ENCODE assay signal across 9 mouse cellular contexts in the genomic region with DNA sequence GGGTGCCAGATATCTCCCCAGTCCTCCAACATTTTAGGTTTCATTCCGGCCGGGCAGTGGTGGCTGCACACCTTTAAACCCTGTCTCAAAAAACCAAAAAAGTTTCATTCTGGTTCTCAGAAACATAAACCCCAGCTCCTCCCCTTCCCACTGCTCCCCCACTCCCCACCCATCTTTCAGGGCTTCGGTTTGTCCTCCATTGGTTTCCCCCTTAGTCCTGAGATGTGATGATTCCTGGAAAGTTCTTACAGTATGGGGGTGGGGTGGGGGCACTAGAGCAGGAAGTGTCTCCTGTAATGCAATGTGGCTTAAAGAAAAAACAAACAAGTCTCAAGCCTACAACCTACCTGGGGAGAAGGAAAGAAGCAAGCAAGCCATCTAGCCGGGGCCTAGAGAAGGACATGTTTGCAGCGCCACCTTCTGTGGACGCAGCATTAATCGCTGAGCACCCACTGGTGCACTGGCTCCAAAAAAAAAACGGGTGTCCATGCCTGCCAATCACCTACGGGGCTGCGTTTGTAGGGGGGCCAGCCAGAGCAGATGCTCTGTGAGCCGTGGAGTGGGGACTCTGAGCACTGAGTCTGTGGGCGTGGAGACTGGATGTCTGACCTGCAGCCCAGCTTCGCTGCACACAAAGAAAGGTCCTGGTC. TPM values are rescaled to one million over a fixed set of nuclear protein-coding genes. Genes with fewer than 3 reads are reported as not detected.
DNase-seq lines count a peak whose midpoint lies in the region; ATAC-seq lines count a peak whose summit lies in the region.
"Had no signal": no experiment of that assay in that cellular context is flagged by ENCODE, and none has a peak within 500 bp of the region (broad histone marks: within the 10 kb centered on the region; RNA-seq: fewer than 3 reads in every experiment).

No protein-coding gene starts in this region.

- no peaks in the 10 kb centered on the region for H3K27me3 ChIP-seq in heart, embryonic 15.5 days

- H3K9ac ChIP-seq in heart, embryonic 15.5 days = peak overlapping the region; percentile 44; the same call in 1 of the 2 replicates

- no peak for ATAC-seq in heart, embryonic 15.5 days (replicated peaks; ENCODE audit: insufficient number of reproducible peaks, insufficient read depth, low FRiP score, low read depth)
- ATAC-seq in megakaryocyte-erythroid progenitor cell, adult 5-6 weeks (replicated peaks; ENCODE audit: low FRiP score, low TSS enrichment, poor library complexity, severe bottlenecking) = peak; percentile 12; the same call in 1 of the 2 replicates

- H3K36me3 ChIP-seq in heart, embryonic 15.5 days = peaks cover 19% of the 10 kb centered on the region; the same call in 1 of the 2 replicates

- H3K4me3 ChIP-seq in heart, embryonic 15.5 days = no peak overlapping the region

- peaks cover 19% of the 10 kb centered on the region for H3K4me1 ChIP-seq in heart, embryonic 15.5 days (replicated peaks)

- WGBS in heart, embryonic 15.5 days = 24% methylated on average over 13 of the region's 13 CpGs

- no peaks in the 10 kb centered on the region for H3K9me3 ChIP-seq in heart, embryonic 15.5 days (replicated peaks)

- peak; percentile 38 for DNase-seq in right cerebral cortex, postnatal 4 days
- no peak for DNase-seq in right cerebral cortex, adult 2 months (ENCODE audit: low spot score in 2 of 2)
- DNase-seq in cerebellum, adult 9-11 months = peak; percentile 81
- peak; percentile 55 to 76 for DNase-seq in kidney, postnatal 36 days
- DNase-seq in thymus, postnatal 36 days = peak; percentile 30 to 46
- DNase-seq in urinary bladder, adult 2 months (ENCODE audit: low spot score) = no peak

- H3K4me2 ChIP-seq in heart, embryonic 15.5 days = 0 out of 2 replicates have a peak overlapping the region, but pooled peaks have one; percentile 23

- no peak overlapping the region for H3K27ac ChIP-seq in heart, embryonic 15.5 days

RNA-seq across cellular contexts. Expression of a gene that starts 2.2 kb away (rescaled TPM):
- 0.41 TPM in 1 of 2 replicates, not detected in the other for polyA plus RNA-seq in heart, embryonic 15.5 days (2015; fragmentation: Nextera tagmentation; extraction: Ambion mirVana)
- total RNA-seq in megakaryocyte-erythroid progenitor cell, adult 5-6 weeks (2014; fragmentation: Nextera tagmentation) = not detected in 2 replicates
- not detected in 2 replicates for total RNA-seq in megakaryocyte-erythroid progenitor cell, adult 5-6 weeks (2017)
- not detected in 2 replicates for polyA plus RNA-seq in urinary bladder, adult 2 months (2012; rRNA removed)
- polyA plus RNA-seq: neural tube, embryonic 14.5 days had no signal

RNA-seq across cellular contexts. Expression of a gene that starts 9.4 kb away (rescaled TPM):
- polyA plus RNA-seq in heart, embryonic 15.5 days (2015; fragmentation: Nextera tagmentation; extraction: Ambion mirVana) = 0.31 and 0.66 TPM in 2 replicates
- 0.42 and 1.1 TPM in 2 replicates for total RNA-seq in megakaryocyte-erythroid progenitor cell, adult 5-6 weeks (2014; fragmentation: Nextera tagmentation)
- 0.99 TPM in 1 of 2 replicates, not detected in the other for total RNA-seq in megakaryocyte-erythroid progenitor cell, adult 5-6 weeks (2017)
- 1.0 and 1.2 TPM in 2 replicates for polyA plus RNA-seq in urinary bladder, adult 2 months (2012; rRNA removed)

RNA-seq across cellular contexts. Expression of a gene that starts 15.4 kb away (rescaled TPM):
- polyA plus RNA-seq in heart, embryonic 15.5 days (2015; fragmentation: Nextera tagmentation; extraction: Ambion mirVana) = 10.0 and 13.8 TPM in 2 replicates
- 30.4 and 31.5 TPM in 2 replicates for total RNA-seq in megakaryocyte-erythroid progenitor cell, adult 5-6 weeks (2014; fragmentation: Nextera tagmentation)
- total RNA-seq in megakaryocyte-erythroid progenitor cell, adult 5-6 weeks (2017) = 36.2 and 37.7 TPM in 2 replicates
- 16.2 and 19.3 TPM in 2 replicates for polyA plus RNA-seq in urinary bladder, adult 2 months (2012; rRNA removed)

RNA-seq across cellular contexts. Expression of a gene that starts 16.0 kb away (rescaled TPM):
- polyA plus RNA-seq in heart, embryonic 15.5 days (2015; fragmentation: Nextera tagmentation; extraction: Ambion mirVana) = 200 and 211 TPM in 2 replicates
- total RNA-seq in megakaryocyte-erythroid progenitor cell, adult 5-6 weeks (2014; fragmentation: Nextera tagmentation) = 340 and 451 TPM in 2 replicates
- 319 and 482 TPM in 2 replicates for total RNA-seq in megakaryocyte-erythroid progenitor cell, adult 5-6 weeks (2017)
- 116 and 122 TPM in 2 replicates for polyA plus RNA-seq in urinary bladder, adult 2 months (2012; rRNA removed)

RNA-seq across cellular contexts. Expression of a gene that starts 16.8 kb away (rescaled TPM):
- 64.7 and 80.1 TPM in 2 replicates for polyA plus RNA-seq in heart, embryonic 15.5 days (2015; fragmentation: Nextera tagmentation; extraction: Ambion mirVana)
- total RNA-seq in megakaryocyte-erythroid progenitor cell, adult 5-6 weeks (2014; fragmentation: Nextera tagmentation) = 62.9 and 76.7 TPM in 2 replicates
- 38.5 and 46.7 TPM in 2 replicates for total RNA-seq in megakaryocyte-erythroid progenitor cell, adult 5-6 weeks (2017)
- 104 and 114 TPM in 2 replicates for polyA plus RNA-seq in urinary bladder, adult 2 months (2012; rRNA removed)

Comparison
In these comparisons a context has a peak if more than half of its experiments do, and no peak if none do; other contexts are left out.
1. DNase-seq: peak in right cerebral cortex, postnatal 4 days (single experiment), cerebellum, adult 9-11 months (single experiment), kidney, postnatal 36 days (2 of 2) and thymus, postnatal 36 days (2 of 2); none in right cerebral cortex, adult 2 months (0 of 2) and urinary bladder, adult 2 months (single experiment).